Mouse (Mus musculus) Patski (cell line): Measurements from ENCODE around the gene Rnf6. TPM values are rescaled to one million over a fixed set of nuclear protein-coding genes. Genes with fewer than 3 reads are reported as not detected.

ENCODE experiments used
- ATAC-seq: fragments of 100-300 bp; one replicate; pipeline ENCODE4 v1.8.0; 2021
- CTCF ChIA-PET: fragments of 350-600 bp; sonication (Branson Sonifier 250); formaldehyde crosslinking; loops from one replicate; lab custom pipeline; 2022; ENCODE audit warnings: inconsistent platforms; lab: Charles Lee
- POLR2A ChIA-PET: fragments of 350-600 bp; sonication (Branson Sonifier 250); formaldehyde crosslinking; loops from one replicate; lab custom pipeline; 2022; ENCODE audit warnings: antibody characterized with exemption, inconsistent platforms; lab: Charles Lee
- DNase-seq: peaks from one replicate; pipeline ENCODE4 v3.0.0-alpha.2; 2011; ENCODE audit warnings: low read depth, low spot score
- H3K27me3 ChIP-seq: fragments of 371-371 bp; one replicate; pipeline ENCODE4 v1.5.1; 2021
- CTCF ChIP-seq: fragments of 100-300 bp; IDR thresholded peaks from one replicate; pipeline ENCODE4 v1.5.1; 2021
- in situ Hi-C: fragments of 300-500 bp; cut with MboI; formaldehyde crosslinking; loops from 3 replicates; pipeline ENCODE4 v1.11.1; 2018; ENCODE audit warnings: low pct_unique_long_range_greater_than_20kb, mixed read lengths
- polyA plus RNA-seq: library from polyadenylated mRNA; unstranded; gene quantifications from one replicate; pipeline ENCODE4 v1.2.3, GENCODE M21; 2021

The Rnf6 gene
- polyA plus RNA-seq, 1 experiment from 2014 or later, result 82.9 TPM

- H3K27me3 ChIP-seq, result no peaks in the 10 kb centered on the region
- peak; percentile 89 for DNase-seq
- in situ Hi-C loops, result no loop called here
- ChIA-PET CTCF (no interaction called here), POLR2A (interaction anchor here (0.9 to 1.7 kb wide), 5 partner anchors 9 to 70 kb away, joined by 3 to 10 read pairs (median 3); partner anchors contain the start of gene Rnf6)
- ATAC-seq, result peak; percentile 93
- no peak for TF ChIP-seq CTCF
These were observed 9.7 kb upstream of the Rnf6 start, which contains the start of gene Cdk8 for GRCm38 (mm10) chr5:146230864-146231654. Gene Cdk8, plus strand, starts transcription at chr5:146231230.

- DNase-seq, result no peak
- in situ Hi-C loops, result no loop called here
- ChIA-PET CTCF (no interaction called here), POLR2A (interaction anchor here (0.9 to 1.7 kb wide), 3 partner anchors 8 to 12 kb away, joined by 3 to 10 read pairs (median 6); partner anchors contain the start of gene Rnf6)
- no peaks in the 10 kb centered on the region for H3K27me3 ChIP-seq
- no peak for TF ChIP-seq CTCF
- ATAC-seq, result no peak
These were observed 8.7 kb upstream of the Rnf6 start for GRCm38 (mm10) chr5:146229869-146230650.

- no peak for TF ChIP-seq CTCF
- ChIA-PET CTCF (interaction anchor here (0.7 to 1.1 kb wide), 2 partner anchors 24 to 36 kb away, joined by 3 read pairs; no protein-coding TSS in a partner anchor), POLR2A (interaction anchor here (1.1 kb wide), 1 partner anchor 9 kb away, joined by 3 read pairs; no protein-coding TSS in a partner anchor)
- no peaks in the 10 kb centered on the region for H3K27me3 ChIP-seq
- in situ Hi-C loops, result no loop called here
- DNase-seq, result no peak
- no peak for ATAC-seq
These were observed 6.1 kb upstream of the Rnf6 start for GRCm38 (mm10) chr5:146227496-146227895.

GRCm38 (mm10) chr5:146223786-146224185 is 2.4 kb upstream of the Rnf6 start:
- POLR2A ChIA-PET, result interaction anchor here (0.5 kb wide), 1 partner anchor 199 kb away, joined by 3 read pairs; no protein-coding TSS in a partner anchor
- CTCF ChIA-PET, result no interaction called here
- DNase-seq (no peak), ATAC-seq (no peak)
- no peak for TF ChIP-seq CTCF
- in situ Hi-C loops, result no loop called here
- no peaks in the 10 kb centered on the region for H3K27me3 ChIP-seq

- H3K27me3 ChIP-seq, result no peaks in the 10 kb centered on the region
- ChIA-PET POLR2A (interaction anchor here (1.2 to 2.4 kb wide), 4 partner anchors 9 to 102 kb away, joined by 3 to 10 read pairs (median 6); partner anchors contain the start of gene Cdk8), CTCF (interaction anchor here (1.1 to 2.1 kb wide), 6 partner anchors 11 to 99 kb away, joined by 3 to 6 read pairs (median 4); no protein-coding TSS in a partner anchor)
- ATAC-seq (no peak), DNase-seq (no peak)
- TF ChIP-seq CTCF, result no peak
- in situ Hi-C loops, result no loop called here
These were observed 367 bp upstream of the Rnf6 start for GRCm38 (mm10) chr5:146221722-146222121.

- in situ Hi-C loops, result no loop called here
- TF ChIP-seq CTCF, result no peak
- ATAC-seq (peak; percentile 45), DNase-seq (no peak)
- POLR2A ChIA-PET, result interaction anchor here (0.7 to 2.4 kb wide), 6 partner anchors 10 to 103 kb away, joined by 3 to 10 read pairs (median 4); partner anchors contain the start of gene Cdk8
- H3K27me3 ChIP-seq, result no peaks in the 10 kb centered on the region
- CTCF ChIA-PET, result interaction anchor here (0.8 to 1.5 kb wide), 6 partner anchors 14 to 100 kb away, joined by 3 to 6 read pairs (median 3); no protein-coding TSS in a partner anchor
These were observed 865 bp downstream of the Rnf6 start for GRCm38 (mm10) chr5:146220501-146220878.

GRCm38 (mm10) chr5:146205537-146205936 is 15.8 kb downstream of the Rnf6 start:
- in situ Hi-C loops, result no loop called here
- ChIA-PET CTCF (interaction anchor here (0.9 to 2.0 kb wide), 4 partner anchors 8 to 22 kb away, joined by 3 to 6 read pairs (median 4); no protein-coding TSS in a partner anchor), POLR2A (interaction anchor here (1.5 kb wide), 1 partner anchor 10 kb away, joined by 3 read pairs; no protein-coding TSS in a partner anchor)
- TF ChIP-seq CTCF, result no peak
- peak; percentile 31 for DNase-seq
- ATAC-seq, result peak; percentile 77
- H3K27me3 ChIP-seq, result no peaks in the 10 kb centered on the region

- no peak for DNase-seq
- H3K27me3 ChIP-seq, result no peaks in the 10 kb centered on the region
- ChIA-PET POLR2A (interaction anchor here (0.5 kb wide), 1 partner anchor 690 kb away, joined by 3 read pairs; no protein-coding TSS in a partner anchor), CTCF (interaction anchor here (1.0 kb wide), 1 partner anchor 127 kb away, joined by 3 read pairs; no protein-coding TSS in a partner anchor)
- no peak for ATAC-seq
- TF ChIP-seq CTCF, result no peak
- in situ Hi-C loops, result no loop called here
These were observed 17.4 kb downstream of the Rnf6 start for GRCm38 (mm10) chr5:146203921-146204320.

- ATAC-seq, result no peak
- no peak for DNase-seq
- TF ChIP-seq CTCF, result peak; percentile 46
- ChIA-PET CTCF (no interaction called here), POLR2A (no interaction called here)
- in situ Hi-C loops, result no loop called here
- no peaks in the 10 kb centered on the region for H3K27me3 ChIP-seq
These were observed 20.8 kb downstream of the Rnf6 start for GRCm38 (mm10) chr5:146200580-146200979.

- H3K27me3 ChIP-seq, result no peaks in the 10 kb centered on the region
- POLR2A ChIA-PET, result no interaction called here
- ATAC-seq (no peak), DNase-seq (no peak)
- no peak for TF ChIP-seq CTCF
- in situ Hi-C loops, result loop anchor here (25.0 kb wide), 1 partner anchor 263 kb away; no protein-coding TSS in a partner anchor
- CTCF ChIA-PET, result interaction anchor here (1.0 kb wide), 1 partner anchor 182 kb away, joined by 3 read pairs; no protein-coding TSS in a partner anchor
These were observed 21.8 kb downstream of the Rnf6 start for GRCm38 (mm10) chr5:146199540-146199939.
